Mouse (Mus musculus) CH12.LX (cell line): Measurements from ENCODE around the gene Sec24a. TPM values are rescaled to one million over a fixed set of nuclear protein-coding genes. Genes with fewer than 3 reads are reported as not detected.

Experiments used
- DNase-seq: peaks from one replicate; pipeline ENCODE4 v3.0.0-alpha.2; 2013; ENCODE audit errors: extremely low read depth
- H3K27ac ChIP-seq: 2 replicates; pipeline ENCODE4 v1.5.1; 2012; ENCODE audit warnings: low read depth, mild to moderate bottlenecking, control low read depth, moderate library complexity; ENCODE audit not compliant: insufficient read depth
- H3K27me3 ChIP-seq: replicated peaks from 2 replicates; pipeline ENCODE3; 2012; ENCODE audit warnings: inconsistent platforms
- H3K36me3 ChIP-seq, 2 experiments: replicated peaks in 1 of 2; 2 replicates each; pipeline versions ENCODE3 to v1.6.1; 2012; ENCODE audit warnings: inconsistent platforms in 1 of 2, low read length in 1 of 2, mild to moderate bottlenecking in 1 of 2, mixed read lengths in 1 of 2, moderate library complexity in 1 of 2; ENCODE audit not compliant: control insufficient read depth in 1 of 2, insufficient read depth in 1 of 2
- H3K4me1 ChIP-seq, 2 experiments: 2 replicates each; pipeline ENCODE4 v1.6.1; 2012; ENCODE audit warnings: inconsistent platforms in 1 of 2, moderate library complexity in 1 of 2; ENCODE audit not compliant: insufficient read depth in 2 of 2, control insufficient read depth in 1 of 2
- H3K4me2 ChIP-seq: 2 replicates; pipeline ENCODE4 v1.6.1; 2012; ENCODE audit warnings: low read depth, mild to moderate bottlenecking, control low read depth; ENCODE audit not compliant: poor library complexity, insufficient read depth, severe bottlenecking
- H3K4me3 ChIP-seq, 3 experiments: fragments of 150-350 bp in 1 of 3; sonication (generic) in 1 of 3; replicated peaks in 1 of 3; 2 replicates each; pipeline versions ENCODE3 to v1.5.1; 2011 to 2012; ENCODE audit warnings: low read depth in 2 of 3, low read length in 2 of 3, mild to moderate bottlenecking in 2 of 3, moderate library complexity in 2 of 3, control low read depth in 1 of 3, improper control_type of control experiment in 1 of 3, inconsistent platforms in 1 of 3, mixed read lengths in 1 of 3; ENCODE audit not compliant: poor library complexity in 1 of 3
- H3K79me2 ChIP-seq: replicated peaks from 2 replicates; pipeline ENCODE4 v1.6.1; 2012; ENCODE audit warnings: mild to moderate bottlenecking, moderate library complexity; ENCODE audit not compliant: control insufficient read depth, poor library complexity, insufficient read depth, severe bottlenecking; ENCODE audit errors: extremely low read depth
- H3K9ac ChIP-seq: 2 replicates; pipeline ENCODE4 v1.6.1; 2012; ENCODE audit warnings: low read depth, mild to moderate bottlenecking, control low read depth, moderate library complexity; ENCODE audit not compliant: insufficient read depth
- H3K9me3 ChIP-seq: replicated peaks from 2 replicates; pipeline ENCODE3; 2012; ENCODE audit warnings: low read length, inconsistent platforms, mixed read lengths
- CHD1 ChIP-seq: IDR thresholded peaks from 2 replicates; pipeline ENCODE4 v1.6.1; 2012; ENCODE audit warnings: low read depth, low read length, improper control_type of control experiment, inconsistent platforms
- CHD2 ChIP-seq: IDR thresholded peaks from 2 replicates; pipeline ENCODE4 v1.6.1; 2011; ENCODE audit warnings: low read length, improper control_type of control experiment
- CTCF ChIP-seq, 2 experiments: IDR thresholded peaks in 1 of 2; conservative IDR thresholded peaks in 1 of 2; 2 replicates each; pipeline ENCODE4 v1.5.1; 2011 to 2012; ENCODE audit warnings: low read depth in 2 of 2, low read length in 2 of 2, improper control_type of control experiment in 1 of 2, inconsistent platforms in 1 of 2, mild to moderate bottlenecking in 1 of 2, moderate library complexity in 1 of 2
- ELF1 ChIP-seq: IDR thresholded peaks from 2 replicates; pipeline ENCODE4 v1.6.1; 2014; ENCODE audit warnings: low read depth, mild to moderate bottlenecking, inconsistent platforms, low read length, improper control_type of control experiment
- ETS1 ChIP-seq: conservative IDR thresholded peaks from 2 replicates; pipeline ENCODE4 v1.6.1; 2012; ENCODE audit warnings: low read depth, mild to moderate bottlenecking, inconsistent platforms, low read length, improper control_type of control experiment, moderate library complexity
- GABPA ChIP-seq: IDR thresholded peaks from 2 replicates; pipeline ENCODE4 v1.6.1; 2012; ENCODE audit warnings: low read depth, low read length, improper control_type of control experiment, inconsistent platforms; ENCODE audit not compliant: insufficient replicate concordance
- HCFC1 ChIP-seq: IDR thresholded peaks from 2 replicates; pipeline ENCODE4 v1.6.1; 2012; ENCODE audit warnings: low read depth, mild to moderate bottlenecking, inconsistent platforms, low read length, improper control_type of control experiment
- KAT2A ChIP-seq: IDR thresholded peaks from 2 replicates; pipeline ENCODE4 v1.6.1; 2012; ENCODE audit warnings: low read length, improper control_type of control experiment, inconsistent platforms; ENCODE audit not compliant: insufficient replicate concordance
- MAFK ChIP-seq: IDR thresholded peaks from 2 replicates; pipeline ENCODE4 v1.6.1; 2011; ENCODE audit warnings: low read length, improper control_type of control experiment; ENCODE audit not compliant: insufficient replicate concordance
- MAX ChIP-seq: IDR thresholded peaks from 2 replicates; pipeline ENCODE4 v1.6.1; 2011; ENCODE audit warnings: low read length, improper control_type of control experiment
- MEF2A ChIP-seq: IDR thresholded peaks from 2 replicates; pipeline ENCODE4 v1.6.1; 2014; ENCODE audit warnings: low read depth, mild to moderate bottlenecking, inconsistent platforms, low read length, improper control_type of control experiment, borderline replicate concordance
- MYC ChIP-seq: IDR thresholded peaks from 2 replicates; pipeline ENCODE4 v1.6.1; 2011; ENCODE audit warnings: low read depth, mild to moderate bottlenecking, improper control_type of control experiment, low read length
- NRF1 ChIP-seq: IDR thresholded peaks from 2 replicates; pipeline ENCODE4 v1.6.1; 2014; ENCODE audit warnings: low read depth, mild to moderate bottlenecking, inconsistent platforms, low read length, improper control_type of control experiment, moderate library complexity
- PAX5 ChIP-seq: IDR thresholded peaks from 2 replicates; pipeline ENCODE4 v1.6.1; 2012; ENCODE audit warnings: low read length, inconsistent platforms, mixed read lengths
- POLR2A ChIP-seq: IDR thresholded peaks from 2 replicates; pipeline ENCODE4 v1.6.1; 2011; ENCODE audit warnings: low read depth, mild to moderate bottlenecking, improper control_type of control experiment, low read length
- RAD21 ChIP-seq: IDR thresholded peaks from 2 replicates; pipeline ENCODE4 v1.6.1; 2011; ENCODE audit warnings: low read depth, mild to moderate bottlenecking, low read length, improper control_type of control experiment, moderate library complexity
- RCOR1 ChIP-seq: conservative IDR thresholded peaks from 2 replicates; pipeline ENCODE4 v1.6.1; 2012; ENCODE audit warnings: low read depth, mild to moderate bottlenecking, inconsistent platforms, low read length, improper control_type of control experiment
- SIN3A ChIP-seq: IDR thresholded peaks from 2 replicates; pipeline ENCODE4 v1.6.1; 2012; ENCODE audit warnings: low read length, improper control_type of control experiment, inconsistent platforms
- SMC3 ChIP-seq: IDR thresholded peaks from 2 replicates; pipeline ENCODE4 v1.6.1; 2011; ENCODE audit warnings: low read depth, low read length, improper control_type of control experiment
- UBTF ChIP-seq: IDR thresholded peaks from 2 replicates; pipeline ENCODE4 v1.6.1; 2012; ENCODE audit warnings: low read depth, mild to moderate bottlenecking, inconsistent platforms, low read length, improper control_type of control experiment, moderate library complexity
- USF1 ChIP-seq: IDR thresholded peaks from 2 replicates; pipeline ENCODE4 v1.6.1; 2014; ENCODE audit warnings: low read depth, mild to moderate bottlenecking, inconsistent platforms, low read length, improper control_type of control experiment
- USF2 ChIP-seq: conservative IDR thresholded peaks from 2 replicates; pipeline ENCODE4 v1.6.1; 2011; ENCODE audit warnings: low read depth, low read length, improper control_type of control experiment
- ZC3H11A ChIP-seq: IDR thresholded peaks from 2 replicates; pipeline ENCODE4 v1.6.1; 2012; ENCODE audit warnings: low read depth, mild to moderate bottlenecking, inconsistent platforms, low read length, improper control_type of control experiment
- ZNF384 ChIP-seq: IDR thresholded peaks from 2 replicates; pipeline ENCODE4 v1.6.1; 2012; ENCODE audit warnings: low read depth, low read length, improper control_type of control experiment, inconsistent platforms
- dilution Hi-C: fragments of 300-500 bp; cut with MboI; formaldehyde crosslinking; loops from 2 replicates; pipeline ENCODE4 v1.14.3; 2020; ENCODE audit warnings: low sequenced_read_pairs; ENCODE audit not compliant: extremely low pct_unique_long_range_greater_than_20kb, extremely low pct_ligation_motif_present
- in situ Hi-C: fragments of 300-500 bp; cut with MboI; formaldehyde crosslinking; loops from 3 replicates; pipeline ENCODE4 v1.14.3; 2019; ENCODE audit warnings: low sequenced_read_pairs, low pct_ligation_motif_present, low pct_unique_long_range_greater_than_20kb, mixed read lengths
- polyA plus RNA-seq: library from polyadenylated mRNA; unstranded; fragments of >175 nt; gene quantifications from 2 replicates; pipeline ENCODE4 v1.2.1, GENCODE M21; 2012; ENCODE audit warnings: low read depth; ENCODE audit not compliant: insufficient read length
- total RNA-seq, 2 experiments: library from RNA; depleted of rRNA; stranded (reverse); fragments of 300-350 nt in 1 of 2; fragments of >200 nt in 1 of 2; gene quantifications; 2 replicates each; pipeline ENCODE4 v1.2.3; 2012 to 2014

The Sec24a gene
- total and polyA plus RNA-seq, 3 experiments: 5.5 to 16.8 (median 6.3) TPM

DNA sequence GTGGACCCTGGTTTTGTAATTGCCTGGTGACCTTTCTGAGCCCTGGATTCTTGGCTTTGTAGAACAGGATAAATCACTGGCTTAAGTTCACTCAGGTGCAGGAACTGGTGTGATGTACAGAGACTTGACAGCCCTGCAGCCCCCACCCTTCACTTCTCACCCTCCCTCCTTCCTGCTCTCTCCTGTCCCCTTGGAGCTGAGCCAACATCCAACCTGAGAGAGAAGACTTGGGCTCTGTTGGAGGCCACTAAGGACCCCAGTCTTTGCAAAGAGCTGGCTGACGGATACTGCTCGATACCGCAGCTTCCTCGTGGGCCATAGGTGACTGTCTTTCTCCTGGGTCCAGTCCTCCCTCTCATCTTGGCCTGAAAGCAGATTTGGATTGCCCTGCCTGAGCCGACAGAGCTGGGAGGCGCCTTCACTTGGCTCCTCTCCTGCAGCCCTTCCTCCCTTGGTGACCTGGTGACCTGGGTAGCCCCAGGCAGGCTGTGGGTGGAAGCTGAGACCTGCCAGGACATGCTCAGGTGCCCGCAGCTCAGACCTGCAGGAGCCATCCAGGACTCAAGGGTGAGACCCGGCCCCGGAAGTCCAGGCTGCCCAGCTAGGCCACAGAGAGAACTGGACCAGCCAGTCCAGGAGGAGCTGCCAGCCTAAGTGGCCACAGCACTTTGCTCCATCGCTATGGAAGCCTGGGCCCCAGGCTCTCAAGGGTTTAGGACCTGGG is 106.5 kb downstream of the Sec24a start:
- peaks cover 5 to 21% of the 10 kb centered on the region in 2 experiments for H3K36me3 ChIP-seq
- no peaks in the 10 kb centered on the region for H3K79me2 ChIP-seq
- dilution Hi-C loops (no loop called here), in situ Hi-C loops (no loop called here)
- H3K9ac ChIP-seq: no peak overlapping the region
- DNase-seq: no peak
- no peak for TF ChIP-seq UBTF
- no peak for TF ChIP-seq RCOR1
- no peak for TF ChIP-seq CHD2
- no peak for TF ChIP-seq GABPA
- TF ChIP-seq KAT2A: no peak
- TF ChIP-seq CTCF (conservative IDR thresholded peaks at IDR 0.05 in 1 of 2, IDR thresholded peaks at IDR 0.05 in 1 of 2; ENCODE audit: low read depth in 2 of 2, low read length in 2 of 2): no peak
- TF ChIP-seq HCFC1: no peak
- no peak for TF ChIP-seq POLR2A
- TF ChIP-seq MAFK: no peak
- no peak for TF ChIP-seq SMC3
- TF ChIP-seq, all 38 proteins: peak for 0
- Histone ChIP-seq H3K27me3 (no peaks in the 10 kb centered on the region), H3K9me3 (peaks cover 6% of the 10 kb centered on the region), H3K27ac (no peak overlapping the region), H3K4me1 (peaks cover 0 to 13% of the 10 kb centered on the region in 2 experiments; a peak in 2 of 4 replicates), H3K4me2 (no peak overlapping the region), H3K4me3 (no peak overlapping the region)

DNA sequence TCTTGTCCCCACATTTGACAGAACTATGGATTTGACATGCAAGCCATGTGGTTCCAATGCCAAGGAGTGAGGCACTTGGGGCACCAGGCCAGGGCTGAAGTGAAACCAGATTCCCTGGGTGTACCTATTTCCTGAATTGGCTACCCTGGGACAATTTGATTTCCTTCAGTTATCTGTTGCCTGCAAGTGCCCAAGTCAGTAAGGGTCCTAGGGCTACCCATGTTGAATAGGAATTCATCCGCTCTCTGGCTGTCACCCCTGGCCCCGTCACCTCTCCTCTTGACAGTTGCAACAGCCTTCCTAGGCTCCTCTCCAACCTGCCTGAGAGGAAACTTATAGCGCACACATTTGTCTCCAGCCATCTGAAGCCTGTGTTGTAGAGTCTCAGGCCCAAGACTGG is 108.5 kb downstream of the Sec24a start:
- DNase-seq: no peak
- H3K4me1 ChIP-seq: peaks cover 0 to 17% of the 10 kb centered on the region in 2 experiments; a peak in 2 of 4 replicates
- H3K9me3 ChIP-seq: peaks cover 8% of the 10 kb centered on the region
- TF ChIP-seq USF2: no peak
- no peak for TF ChIP-seq CHD1
- no peak for TF ChIP-seq GABPA
- TF ChIP-seq ZNF384: no peak
- no peak for TF ChIP-seq ZC3H11A
- no peak for TF ChIP-seq USF1
- TF ChIP-seq MEF2A: no peak
- no peak for TF ChIP-seq ELF1
- TF ChIP-seq RAD21: no peak
- no peak for TF ChIP-seq MAFK
- TF ChIP-seq CTCF (conservative IDR thresholded peaks at IDR 0.05 in 1 of 2, IDR thresholded peaks at IDR 0.05 in 1 of 2; ENCODE audit: low read depth in 2 of 2, low read length in 2 of 2): no peak
- TF ChIP-seq MYC: no peak
- no peak for TF ChIP-seq NRF1
- TF ChIP-seq KAT2A: no peak
- TF ChIP-seq POLR2A: no peak
- TF ChIP-seq MAX: no peak
- no peak for TF ChIP-seq PAX5
- TF ChIP-seq RCOR1: no peak
- no peak for TF ChIP-seq ETS1
- no peak for TF ChIP-seq SIN3A
- H3K4me3 ChIP-seq: no peak overlapping the region
- no peaks in the 10 kb centered on the region for H3K27me3 ChIP-seq
- dilution Hi-C loops (no loop called here), in situ Hi-C loops (no loop called here)
- no peaks in the 10 kb centered on the region for H3K79me2 ChIP-seq
- H3K27ac ChIP-seq: no peak overlapping the region
- H3K9ac ChIP-seq: no peak overlapping the region
- peaks cover 5 to 21% of the 10 kb centered on the region in 2 experiments for H3K36me3 ChIP-seq
- H3K4me2 ChIP-seq: no peak overlapping the region
